Mouse (Mus musculus) adrenal gland, postnatal 14 days (tissue): ENCODE data around the gene Cntnap4. TPM values are rescaled to one million over a fixed set of nuclear protein-coding genes. Genes with fewer than 3 reads are reported as not detected.
A peak's percentile ranks its signal among the peaks of the same experiment; 100 is the strongest.
"Not testable (repeated sequence)": the region's sequence is repeated elsewhere in the genome, so short reads cannot be mapped to it uniquely, and the experiment has no call there.

Source experiments
- DNase-seq: peaks from one replicate; pipeline ENCODE4 v3.0.0; 2021; ENCODE audit warnings: mixed read lengths
- total RNA-seq: library from RNA; stranded (reverse); gene quantifications from 2 replicates; pipeline ENCODE4 v1.2.3, GENCODE M21; 2021

Gene Cntnap4
- total RNA-seq, 1 experiment from 2014 or later = not detected

- DNase-seq = no peak
These were observed 161.0 kb downstream of the Cntnap4 start for GRCm38 (mm10) chr8:112730583-112731432.

- no peak for DNase-seq
These were observed 165.7 kb downstream of the Cntnap4 start for GRCm38 (mm10) chr8:112735575-112735974.

GRCm38 (mm10) chr8:112743331-112743730, 173.5 kb downstream of the Cntnap4 start:
- no peak for DNase-seq

- no peak for DNase-seq
These were observed 177.5 kb downstream of the Cntnap4 start for GRCm38 (mm10) chr8:112747296-112747695.

GRCm38 (mm10) chr8:112755171-112755570, 185.3 kb downstream of the Cntnap4 start:
- DNase-seq = no peak

- no peak for DNase-seq
These were observed 233.2 kb downstream of the Cntnap4 start for GRCm38 (mm10) chr8:112803058-112803457.

- DNase-seq = no peak
These were observed 239.5 kb downstream of the Cntnap4 start for GRCm38 (mm10) chr8:112809382-112809781.

- no peak for DNase-seq
These were observed 271.2 kb downstream of the Cntnap4 start for GRCm38 (mm10) chr8:112841057-112841456.

GRCm38 (mm10) chr8:112849541-112849940, 279.7 kb downstream of the Cntnap4 start:
- DNase-seq = not testable (repeated sequence)

- peak; percentile 52 for DNase-seq
These were observed 336.7 kb downstream of the Cntnap4 start for GRCm38 (mm10) chr8:112906458-112907112.

- peak; percentile 26 for DNase-seq
These were observed 339.7 kb downstream of the Cntnap4 start for GRCm38 (mm10) chr8:112909527-112909926.

GRCm38 (mm10) chr8:112911422-112911821, 341.6 kb downstream of the Cntnap4 start:
- no peak for DNase-seq

GRCm38 (mm10) chr8:112922151-112922550, 352.3 kb downstream of the Cntnap4 start:
- DNase-seq = no peak

GRCm38 (mm10) chr8:112922789-112923188, 352.9 kb downstream of the Cntnap4 start:
- no peak for DNase-seq
